Mouse (Mus musculus): ENCODE results near the gene Casq2. TPM values are rescaled to one million over a fixed set of nuclear protein-coding genes. Genes with fewer than 3 reads are reported as not detected.

Casq2 gene
- total and polyA plus RNA-seq, 3 experiments = 361 to 848 (median 833) TPM

DNA sequence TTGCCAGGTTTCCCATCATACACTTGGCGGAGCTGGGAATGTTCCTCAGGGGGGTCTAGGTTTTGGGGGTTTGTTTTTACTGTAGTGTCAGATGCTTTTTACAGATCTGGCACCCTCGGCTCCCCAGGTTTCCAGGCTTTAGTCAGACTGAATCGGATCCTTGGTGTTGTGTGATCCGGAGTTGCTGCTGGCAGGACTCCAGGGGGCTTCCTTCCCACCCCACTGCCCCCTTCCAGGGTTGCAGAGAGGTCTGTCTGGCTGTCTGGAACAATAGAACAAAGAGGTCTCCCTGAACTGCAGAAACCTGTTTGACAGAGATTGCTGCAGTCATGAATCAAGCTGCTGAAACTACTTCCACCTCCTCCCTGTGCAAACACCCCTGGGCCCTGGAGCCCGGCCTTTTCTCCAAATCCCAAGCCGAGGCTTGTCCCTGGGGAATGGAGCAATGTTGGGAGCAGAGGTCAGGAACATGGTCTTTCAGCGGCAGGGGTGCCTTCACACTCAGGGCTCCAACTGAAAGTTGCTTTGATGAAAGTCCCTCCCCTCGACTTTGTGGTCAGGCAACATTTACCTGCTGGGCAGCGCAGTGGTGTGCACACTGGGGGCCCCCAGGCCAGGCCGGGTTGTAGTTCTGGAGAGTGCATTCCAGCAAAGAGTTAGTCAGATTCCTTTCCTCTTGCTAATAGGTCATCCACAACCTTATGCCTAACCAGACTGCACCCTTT is 49.3 kb downstream of the Casq2 start:
- 25% methylated on average over 10 of the region's 10 CpGs for WGBS
- intact Hi-C loops (cut with DNase I) = no loop called here
- TF ChIP-seq CTCF (IDR thresholded peaks at IDR 0.05) (no peak), POLR2A (IDR thresholded peaks at IDR 0.05; ENCODE audit: insufficient read depth, low read depth, low read length) (no peak), EP300 (IDR thresholded peaks at IDR 0.05; ENCODE audit: insufficient read depth, low read depth, low read length) (no peak)
- H3K79me2 ChIP-seq (replicated peaks; ENCODE audit: control insufficient read depth, insufficient read depth, low read length) = no peaks in the 10 kb centered on the region
- H3K4me1 ChIP-seq (ENCODE audit: control insufficient read depth, insufficient read depth, low read length) = no peaks in the 10 kb centered on the region; the same call in 1 of the 2 replicates
- DNase-seq = no peak
- no peaks in the 10 kb centered on the region for H3K27me3 ChIP-seq (ENCODE audit: control insufficient read depth, insufficient read depth, low read length)
- no peak overlapping the region for H3K9ac ChIP-seq (ENCODE audit: low read depth, low read length)
- no peak overlapping the region for H3K27ac ChIP-seq
- H3K4me3 ChIP-seq = no peak overlapping the region
- no peaks in the 10 kb centered on the region for H3K36me3 ChIP-seq (ENCODE audit: control insufficient read depth, insufficient read depth, low read length)

DNA sequence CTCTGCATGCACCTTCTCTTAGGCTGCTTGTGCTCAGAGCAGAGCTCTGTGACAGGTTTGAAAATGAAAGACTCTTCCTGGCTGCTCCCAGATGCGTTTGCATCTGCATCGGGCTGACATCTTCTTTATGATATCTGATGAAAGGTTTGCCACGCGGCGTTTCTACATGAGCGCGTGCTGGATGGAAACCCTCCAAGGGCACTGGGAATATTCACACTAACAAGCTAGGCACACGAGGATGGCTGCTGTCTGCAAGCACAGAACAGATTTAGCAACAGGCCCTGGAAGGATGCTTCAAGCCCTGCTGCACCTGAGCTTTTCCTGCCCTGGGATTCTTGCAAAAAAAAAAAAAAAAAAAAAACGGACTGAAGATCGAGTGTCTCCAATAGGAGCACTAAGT is 50.9 kb downstream of the Casq2 start:
- Histone ChIP-seq H3K4me1 (ENCODE audit: control insufficient read depth, insufficient read depth, low read length) (no peaks in the 10 kb centered on the region), H3K27me3 (ENCODE audit: control insufficient read depth, insufficient read depth, low read length) (no peaks in the 10 kb centered on the region), H3K9ac (ENCODE audit: low read depth, low read length) (no peak overlapping the region), H3K27ac (no peak overlapping the region), H3K79me2 (replicated peaks; ENCODE audit: control insufficient read depth, insufficient read depth, low read length) (no peaks in the 10 kb centered on the region), H3K36me3 (ENCODE audit: control insufficient read depth, insufficient read depth, low read length) (no peaks in the 10 kb centered on the region), H3K4me3 (no peak overlapping the region)
- DNase-seq = no peak
- 71% methylated on average over 10 of the region's 10 CpGs for WGBS
- intact Hi-C loops (cut with DNase I) = no loop called here
- TF ChIP-seq CTCF (IDR thresholded peaks at IDR 0.05) (no peak), EP300 (IDR thresholded peaks at IDR 0.05; ENCODE audit: insufficient read depth, low read depth, low read length) (no peak), POLR2A (IDR thresholded peaks at IDR 0.05; ENCODE audit: insufficient read depth, low read depth, low read length) (no peak)

GRCm38 (mm10) chr3:102138899-102139298 is 52.7 kb downstream of the Casq2 start:
- TF ChIP-seq POLR2A (IDR thresholded peaks at IDR 0.05; ENCODE audit: insufficient read depth, low read depth, low read length) (no peak), CTCF (IDR thresholded peaks at IDR 0.05) (no peak), EP300 (IDR thresholded peaks at IDR 0.05; ENCODE audit: insufficient read depth, low read depth, low read length) (no peak)
- Histone ChIP-seq H3K36me3 (ENCODE audit: control insufficient read depth, insufficient read depth, low read length) (peaks cover 6% of the 10 kb centered on the region), H3K27me3 (ENCODE audit: control insufficient read depth, insufficient read depth, low read length) (no peaks in the 10 kb centered on the region), H3K9ac (ENCODE audit: low read depth, low read length) (no peak overlapping the region), H3K4me1 (ENCODE audit: control insufficient read depth, insufficient read depth, low read length) (no peaks in the 10 kb centered on the region), H3K27ac (no peak overlapping the region), H3K79me2 (replicated peaks; ENCODE audit: control insufficient read depth, insufficient read depth, low read length) (no peaks in the 10 kb centered on the region), H3K4me3 (no peak overlapping the region)
- 91% methylated on average over 6 of the region's 6 CpGs for WGBS
- DNase-seq = no peak
- intact Hi-C loops (cut with DNase I) = no loop called here

GRCm38 (mm10) chr3:102140606-102141005 is 54.4 kb downstream of the Casq2 start:
- intact Hi-C loops (cut with DNase I) = no loop called here
- peaks cover 6% of the 10 kb centered on the region for H3K36me3 ChIP-seq (ENCODE audit: control insufficient read depth, insufficient read depth, low read length)
- 94% methylated on average over 6 of the region's 6 CpGs for WGBS

DNA sequence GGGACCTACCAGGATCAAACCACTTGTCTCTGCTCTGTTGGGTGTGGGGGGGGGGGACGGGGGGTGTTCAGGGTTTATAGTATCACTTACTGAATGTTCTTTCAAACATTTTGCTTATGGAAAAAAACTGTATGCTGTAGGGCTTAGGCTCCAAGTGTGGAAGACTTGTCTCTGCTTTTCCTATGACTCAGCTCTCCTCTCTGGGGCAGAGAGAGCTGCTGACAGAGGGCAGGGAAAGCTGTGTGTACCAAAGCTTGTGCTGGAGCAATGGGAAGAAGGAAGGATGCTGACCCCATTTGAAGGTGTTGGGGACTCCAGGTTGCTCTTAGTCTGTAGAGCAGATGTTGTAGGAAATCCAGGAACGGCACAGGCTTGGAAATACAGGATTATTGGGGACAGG is 55.2 kb downstream of the Casq2 start:
- Histone ChIP-seq H3K79me2 (replicated peaks; ENCODE audit: control insufficient read depth, insufficient read depth, low read length) (no peaks in the 10 kb centered on the region), H3K27me3 (ENCODE audit: control insufficient read depth, insufficient read depth, low read length) (no peaks in the 10 kb centered on the region), H3K4me1 (ENCODE audit: control insufficient read depth, insufficient read depth, low read length) (no peaks in the 10 kb centered on the region), H3K27ac (no peak overlapping the region), H3K9ac (ENCODE audit: low read depth, low read length) (no peak overlapping the region), H3K36me3 (ENCODE audit: control insufficient read depth, insufficient read depth, low read length) (peaks cover 6% of the 10 kb centered on the region), H3K4me3 (no peak overlapping the region)
- DNase-seq = no peak
- intact Hi-C loops (cut with DNase I) = no loop called here
- TF ChIP-seq CTCF (IDR thresholded peaks at IDR 0.05) = no peak
- TF ChIP-seq POLR2A (IDR thresholded peaks at IDR 0.05; ENCODE audit: insufficient read depth, low read depth, low read length) = no peak
- TF ChIP-seq EP300 (IDR thresholded peaks at IDR 0.05; ENCODE audit: insufficient read depth, low read depth, low read length) = no peak
- WGBS = 79% methylated on average over 2 of the region's 2 CpGs

More at GRCm38 (mm10) chr3:102140606-102141005, 54.4 kb downstream of the Casq2 start:
- no peak overlapping the region for H3K4me3 ChIP-seq
- no peaks in the 10 kb centered on the region for H3K27me3 ChIP-seq (ENCODE audit: control insufficient read depth, insufficient read depth, low read length)
- TF ChIP-seq EP300 (IDR thresholded peaks at IDR 0.05; ENCODE audit: insufficient read depth, low read depth, low read length) = no peak
- TF ChIP-seq POLR2A (IDR thresholded peaks at IDR 0.05; ENCODE audit: insufficient read depth, low read depth, low read length) = no peak
- TF ChIP-seq CTCF (IDR thresholded peaks at IDR 0.05) = no peak
- no peak for DNase-seq
- no peak overlapping the region for H3K9ac ChIP-seq (ENCODE audit: low read depth, low read length)
- H3K4me1 ChIP-seq (ENCODE audit: control insufficient read depth, insufficient read depth, low read length) = no peaks in the 10 kb centered on the region
- H3K27ac ChIP-seq = no peak overlapping the region
- no peaks in the 10 kb centered on the region for H3K79me2 ChIP-seq (replicated peaks; ENCODE audit: control insufficient read depth, insufficient read depth, low read length)

DNA sequence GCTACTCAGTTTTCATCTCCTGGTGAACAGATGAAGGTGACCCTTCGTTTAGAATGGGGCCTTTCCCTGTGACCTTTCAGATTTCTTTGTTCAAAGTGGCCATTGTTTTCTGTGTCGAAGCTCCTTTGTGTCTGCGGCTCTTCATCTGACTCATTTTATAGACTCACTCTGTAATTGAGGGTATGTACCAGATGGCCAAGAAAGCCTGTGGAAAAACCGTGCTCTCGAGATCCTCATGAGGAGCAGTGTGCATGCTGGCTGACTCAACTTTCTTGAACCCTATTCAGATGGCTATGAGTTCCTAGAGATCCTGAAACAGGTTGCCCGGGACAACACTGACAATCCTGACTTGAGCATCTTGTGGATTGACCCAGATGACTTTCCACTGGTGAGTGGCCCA is 55.7 kb downstream of the Casq2 start:
- Histone ChIP-seq H3K27me3 (ENCODE audit: control insufficient read depth, insufficient read depth, low read length) (no peaks in the 10 kb centered on the region), H3K4me1 (ENCODE audit: control insufficient read depth, insufficient read depth, low read length) (no peaks in the 10 kb centered on the region), H3K27ac (no peak overlapping the region), H3K4me3 (no peak overlapping the region), H3K36me3 (ENCODE audit: control insufficient read depth, insufficient read depth, low read length) (peaks cover 6% of the 10 kb centered on the region), H3K9ac (ENCODE audit: low read depth, low read length) (no peak overlapping the region), H3K79me2 (replicated peaks; ENCODE audit: control insufficient read depth, insufficient read depth, low read length) (no peaks in the 10 kb centered on the region)
- TF ChIP-seq EP300 (IDR thresholded peaks at IDR 0.05; ENCODE audit: insufficient read depth, low read depth, low read length) (no peak), CTCF (IDR thresholded peaks at IDR 0.05) (no peak), POLR2A (IDR thresholded peaks at IDR 0.05; ENCODE audit: insufficient read depth, low read depth, low read length) (no peak)
- DNase-seq = no peak
- intact Hi-C loops (cut with DNase I) = no loop called here
- 68% methylated on average over 6 of the region's 6 CpGs for WGBS
